Comparison of ENCODE assay signal across 9 mouse cellular contexts in genomic region chr13:17581684-17582083, GRCm38 (mm10).
A peak's percentile ranks its signal among the peaks of the same experiment; 100 is the strongest.
DNase-seq lines count a peak whose midpoint lies in the region; ATAC-seq and TF ChIP-seq lines count a peak whose summit lies in the region.
"Had no signal": no experiment of that assay in that cellular context is flagged by ENCODE, and none has a peak within 500 bp of the region (broad histone marks: within the 10 kb centered on the region; RNA-seq: fewer than 3 reads in every experiment).

No protein-coding gene starts in this region.

- H3K27me3 ChIP-seq in forebrain, embryonic 14.5 days (replicated peaks; ENCODE audit: control insufficient read depth, insufficient read depth, low read length), result no peaks in the 10 kb centered on the region
- no peaks in the 10 kb centered on the region for H3K27me3 ChIP-seq in forebrain, embryonic 16.5 days (replicated peaks; ENCODE audit: control insufficient read depth, insufficient read depth, low read length)
- H3K27me3 ChIP-seq in lung, embryonic 14.5 days (ENCODE audit: insufficient read depth, low read length), result no peaks in the 10 kb centered on the region
- H3K27me3 ChIP-seq in cerebellum, adult 2 months (ENCODE audit: control insufficient read depth, insufficient read depth, low read length), result no peaks in the 10 kb centered on the region
- no peaks in the 10 kb centered on the region for H3K27me3 ChIP-seq in heart, embryonic 11.5 days (ENCODE audit: control insufficient read depth, insufficient read depth, low read length)
- H3K27me3 ChIP-seq: heart, embryonic 15.5 days had no signal

- H3K4me2 ChIP-seq in forebrain, embryonic 14.5 days (ENCODE audit: low read length), result no peak overlapping the region
- no peak overlapping the region for H3K4me2 ChIP-seq in forebrain, embryonic 16.5 days (ENCODE audit: low read length)
- H3K4me2 ChIP-seq in lung, embryonic 14.5 days, result no peak overlapping the region
- H3K4me2 ChIP-seq in heart, embryonic 11.5 days, result no peak overlapping the region
- H3K4me2 ChIP-seq: heart, embryonic 15.5 days had no signal

- TF ChIP-seq CTCF in lung, embryonic 14.5 days (IDR thresholded peaks at IDR 0.05; ENCODE audit: low read depth), result peak; percentile 58
- TF ChIP-seq CTCF in cortical plate, adult 2 months (IDR thresholded peaks at IDR 0.05; ENCODE audit: extremely low read depth, insufficient read depth, low read length), result peak; percentile 41; the same call in 1 of the 2 replicates
- TF ChIP-seq CTCF in cerebellum, adult 2 months (IDR thresholded peaks at IDR 0.05; ENCODE audit: borderline replicate concordance, insufficient read depth, low read depth, low read length), result no peak

- H3K9me3 ChIP-seq in forebrain, embryonic 14.5 days (replicated peaks; ENCODE audit: control insufficient read depth, low read length), result no peaks in the 10 kb centered on the region
- no peaks in the 10 kb centered on the region for H3K9me3 ChIP-seq in forebrain, embryonic 16.5 days (ENCODE audit: control insufficient read depth, low read length)
- H3K9me3 ChIP-seq in lung, embryonic 14.5 days (ENCODE audit: low read depth, low read length), result no peaks in the 10 kb centered on the region
- no peaks in the 10 kb centered on the region for H3K9me3 ChIP-seq in heart, embryonic 11.5 days (replicated peaks; ENCODE audit: control insufficient read depth, low read length)
- H3K9me3 ChIP-seq: heart, embryonic 15.5 days had no signal

- WGBS in forebrain, embryonic 14.5 days, result 10% methylated on average over 2 of the region's 2 CpGs
- 36% methylated on average over 1 of the region's 2 CpGs for WGBS in forebrain, embryonic 16.5 days
- WGBS in lung, embryonic 14.5 days, result 25% methylated on average over 2 of the region's 2 CpGs
- 22% methylated on average over 2 of the region's 2 CpGs for WGBS in cerebellum, adult 2 months
- WGBS in heart, embryonic 11.5 days (ENCODE audit: insufficient replicate concordance), result 23% methylated on average over 2 of the region's 2 CpGs

- H3K4me3 ChIP-seq in forebrain, embryonic 14.5 days (ENCODE audit: low read depth, low read length), result no peak overlapping the region
- no peak overlapping the region for H3K4me3 ChIP-seq in forebrain, embryonic 16.5 days (replicated peaks; ENCODE audit: low read length)
- no peak overlapping the region for H3K4me3 ChIP-seq in lung, embryonic 14.5 days (ENCODE audit: low read depth, low read length)
- H3K4me3 ChIP-seq in cortical plate, adult 2 months (ENCODE audit: insufficient read depth, low read length), result no peak overlapping the region
- no peak overlapping the region for H3K4me3 ChIP-seq in cerebellum, adult 2 months (replicated peaks; ENCODE audit: insufficient read depth, low read depth, low read length)
- no peak overlapping the region for H3K4me3 ChIP-seq in heart, embryonic 11.5 days (ENCODE audit: low read depth, low read length)
- H3K4me3 ChIP-seq: heart, embryonic 15.5 days had no signal

- no peak for ATAC-seq in forebrain, embryonic 14.5 days
- no peak for ATAC-seq in forebrain, embryonic 16.5 days
- no peak for ATAC-seq in lung, embryonic 14.5 days (ENCODE audit: insufficient read depth)
- peak; percentile 73; the same call in 1 of the 2 replicates for ATAC-seq in megakaryocyte-erythroid progenitor cell, adult 5-6 weeks (replicated peaks; ENCODE audit: low FRiP score, low TSS enrichment, poor library complexity, severe bottlenecking)
- ATAC-seq in heart, embryonic 11.5 days (replicated peaks; ENCODE audit: insufficient number of reproducible peaks, low FRiP score, low TSS enrichment), result no peak

- H3K36me3 ChIP-seq in forebrain, embryonic 14.5 days (ENCODE audit: control insufficient read depth, insufficient read depth, low read length), result no peaks in the 10 kb centered on the region
- H3K36me3 ChIP-seq in forebrain, embryonic 16.5 days (ENCODE audit: control insufficient read depth, insufficient read depth), result no peaks in the 10 kb centered on the region
- H3K36me3 ChIP-seq in lung, embryonic 14.5 days (ENCODE audit: insufficient read depth), result no peaks in the 10 kb centered on the region
- H3K36me3 ChIP-seq in heart, embryonic 11.5 days (ENCODE audit: control insufficient read depth, insufficient read depth, low read length), result no peaks in the 10 kb centered on the region
- H3K36me3 ChIP-seq: heart, embryonic 15.5 days had no signal

- peak; percentile 62 for DNase-seq in forebrain, embryonic 14.5 days (ENCODE audit: low spot score)
- peak; percentile 66 for DNase-seq in lung, embryonic 14.5 days
- no peak for DNase-seq in lung, postnatal 4 days
- no peak for DNase-seq in cerebellum, adult 2 months

- no peaks in the 10 kb centered on the region for H3K4me1 ChIP-seq in forebrain, embryonic 14.5 days (ENCODE audit: control insufficient read depth, insufficient read depth, low read length)
- H3K4me1 ChIP-seq in forebrain, embryonic 16.5 days (replicated peaks; ENCODE audit: control insufficient read depth, insufficient read depth, low read length), result no peaks in the 10 kb centered on the region
- H3K4me1 ChIP-seq in lung, embryonic 14.5 days (ENCODE audit: insufficient read depth), result no peaks in the 10 kb centered on the region
- H3K4me1 ChIP-seq in cortical plate, adult 2 months (ENCODE audit: control insufficient read depth, insufficient read depth, low read length), result no peaks in the 10 kb centered on the region
- H3K4me1 ChIP-seq in cerebellum, adult 2 months (ENCODE audit: control insufficient read depth, insufficient read depth, low read length), result no peaks in the 10 kb centered on the region
- no peaks in the 10 kb centered on the region for H3K4me1 ChIP-seq in heart, embryonic 11.5 days (ENCODE audit: control insufficient read depth, insufficient read depth, low read length)
- H3K4me1 ChIP-seq: heart, embryonic 15.5 days had no signal

- no peak overlapping the region for H3K27ac ChIP-seq in forebrain, embryonic 14.5 days (ENCODE audit: low read depth, low read length)
- no peak overlapping the region for H3K27ac ChIP-seq in forebrain, embryonic 16.5 days (ENCODE audit: low read length)
- no peak overlapping the region for H3K27ac ChIP-seq in lung, embryonic 14.5 days (ENCODE audit: low read depth)
- H3K27ac ChIP-seq in cortical plate, adult 2 months (ENCODE audit: insufficient read depth, low read length), result no peak overlapping the region
- no peak overlapping the region for H3K27ac ChIP-seq in cerebellum, adult 2 months (ENCODE audit: insufficient read depth, low read length)
- no peak overlapping the region for H3K27ac ChIP-seq in heart, embryonic 11.5 days (ENCODE audit: low read depth, low read length)
- H3K27ac ChIP-seq: heart, embryonic 15.5 days had no signal

- TF ChIP-seq POLR2A in cortical plate, adult 2 months (IDR thresholded peaks at IDR 0.05; ENCODE audit: extremely low read depth, insufficient read depth, low read length), result no peak
- no peak for TF ChIP-seq POLR2A in cerebellum, adult 2 months (IDR thresholded peaks at IDR 0.05; ENCODE audit: borderline replicate concordance, insufficient read depth, low read length)

- no peak overlapping the region for H3K9ac ChIP-seq in forebrain, embryonic 14.5 days (ENCODE audit: low read length)
- no peak overlapping the region for H3K9ac ChIP-seq in forebrain, embryonic 16.5 days (replicated peaks; ENCODE audit: low read depth, low read length)
- no peak overlapping the region for H3K9ac ChIP-seq in lung, embryonic 14.5 days
- H3K9ac ChIP-seq in heart, embryonic 11.5 days (ENCODE audit: low read depth, low read length), result no peak overlapping the region
- H3K9ac ChIP-seq: heart, embryonic 15.5 days had no signal

Comparison
In these comparisons a context has a peak if more than half of its experiments do, and no peak if none do; other contexts are left out.
1. DNase-seq: peak in forebrain, embryonic 14.5 days (single experiment) and lung, embryonic 14.5 days (single experiment); none in lung, postnatal 4 days (0 of 2) and cerebellum, adult 2 months (0 of 2).